Mouse (Mus musculus) left cerebral cortex, adult 18-20 months (tissue): ENCODE results near the gene Hoxa5. TPM values are rescaled to one million over a fixed set of nuclear protein-coding genes. Genes with fewer than 3 reads are reported as not detected.

Experiments used
- DNase-seq, 2 experiments: peaks; one replicate each; pipeline ENCODE4 v3.0.0; 2021 to 2022; ENCODE audit warnings: low spot score in 2 of 2, mixed read lengths in 1 of 2
- total RNA-seq, 2 experiments: library from RNA; stranded (reverse); gene quantifications; 2 replicates each; pipeline ENCODE4 v1.2.3; 2021

Gene Hoxa5
- total RNA-seq, 2 experiments from 2014 or later: not detected

DNA sequence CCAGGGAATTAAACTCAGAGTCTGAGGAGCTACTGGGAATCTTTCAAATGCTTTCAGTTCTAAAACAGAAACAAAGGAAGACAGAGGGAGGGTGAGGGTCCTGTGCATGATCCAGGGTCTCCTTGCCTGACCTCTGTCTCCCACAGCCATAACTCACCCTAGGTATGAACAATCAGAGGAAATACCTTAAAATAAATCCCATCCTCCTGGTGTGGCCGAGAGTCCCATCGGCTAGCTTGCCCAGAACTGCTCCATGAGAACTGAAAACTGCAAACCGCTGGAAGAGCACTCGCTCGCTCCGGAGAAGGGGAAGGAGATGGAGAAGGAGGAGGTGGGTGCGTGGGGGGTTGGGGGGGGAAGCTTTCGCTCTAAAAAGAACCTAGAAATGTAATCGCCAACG lies 24.7 kb downstream of the Hoxa5 start:
- no peak for DNase-seq

DNA sequence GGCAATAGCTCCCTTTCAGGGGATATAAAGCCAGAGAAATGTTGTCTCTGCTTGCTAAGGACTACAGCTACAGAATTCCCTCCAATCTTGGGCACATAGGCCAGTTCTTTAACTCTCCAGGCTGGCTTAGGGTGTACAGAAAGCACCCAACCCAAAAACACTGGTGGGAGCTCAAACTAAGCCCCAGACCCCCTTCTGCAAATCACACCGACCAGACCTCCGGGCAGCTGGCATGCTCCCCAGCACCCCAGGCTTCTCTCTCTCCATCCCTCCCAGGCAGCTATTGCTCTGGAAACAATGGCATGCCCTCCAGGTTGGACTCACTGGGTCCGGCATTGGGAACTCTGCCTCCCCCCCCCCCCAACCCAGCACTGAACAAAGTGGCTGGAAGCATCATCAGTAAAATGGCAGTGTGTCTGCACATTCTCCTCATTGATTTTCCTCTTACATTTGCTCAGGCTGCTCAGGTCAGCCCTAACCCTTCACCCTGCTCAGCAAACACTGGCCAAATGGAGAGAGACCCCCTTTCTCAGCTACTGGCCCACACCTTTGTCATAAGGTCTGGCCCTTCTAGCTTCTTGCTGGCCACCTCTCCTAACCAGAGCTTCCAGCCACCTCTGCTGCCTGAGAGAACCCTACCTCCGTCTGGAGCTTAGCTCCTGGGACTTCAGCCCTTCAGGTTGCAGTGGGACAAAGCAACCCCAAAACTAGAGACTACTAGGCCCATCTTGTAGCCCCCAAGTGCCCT lies 25.3 kb downstream of the Hoxa5 start:
- no peak for DNase-seq

DNA sequence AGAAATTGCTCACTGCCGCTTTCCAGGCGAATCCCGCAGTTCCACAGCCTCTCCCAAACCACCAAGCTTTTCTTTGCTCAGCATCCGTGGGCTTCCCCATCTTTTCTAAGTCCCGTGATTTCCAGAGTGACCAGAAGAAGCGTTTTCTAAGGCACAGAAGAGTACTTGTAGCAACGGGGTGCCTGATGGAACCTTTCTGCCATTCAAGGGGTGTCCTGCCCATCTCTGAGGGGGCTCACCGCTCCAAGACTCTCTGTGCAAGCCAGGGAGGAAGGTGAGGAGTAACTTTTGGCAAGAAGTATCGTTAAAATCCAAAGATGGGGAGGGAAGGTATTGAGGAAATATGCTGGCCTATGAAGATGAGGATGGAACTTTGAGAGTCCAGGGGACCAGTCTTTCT lies 26.6 kb downstream of the Hoxa5 start:
- no peak for DNase-seq

DNA sequence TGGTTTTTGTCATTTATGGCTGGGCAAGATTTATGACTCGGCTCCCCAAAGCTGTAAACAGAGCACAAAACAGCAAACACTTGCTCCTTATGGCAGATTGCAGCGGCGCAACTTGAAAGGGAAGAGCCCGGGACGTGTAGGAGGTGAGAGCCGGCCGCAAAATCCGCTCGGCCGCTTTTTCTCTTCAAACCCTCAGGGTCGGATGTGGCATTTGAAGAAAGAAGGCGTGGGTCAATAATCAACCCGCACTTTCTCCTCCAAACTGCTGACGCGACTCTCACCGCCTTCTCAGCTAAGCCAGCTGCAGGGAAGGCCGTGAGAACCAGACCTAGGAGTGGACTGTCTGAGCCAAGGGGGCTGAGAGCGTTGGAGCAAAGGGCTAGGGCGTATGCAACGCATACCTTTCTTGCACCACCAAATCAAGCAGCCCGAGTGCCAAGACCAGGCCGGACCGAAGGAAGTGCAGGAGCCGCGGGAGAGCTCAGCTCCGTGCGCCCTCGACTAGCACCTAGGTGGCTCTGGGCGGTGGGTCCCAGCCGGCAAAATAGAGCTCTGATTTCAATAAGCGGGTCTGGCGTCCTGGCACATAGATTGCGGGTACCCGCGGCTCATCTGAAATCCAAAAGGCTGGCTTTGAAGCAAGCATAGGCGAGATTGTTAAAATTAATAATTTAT lies 27.2 kb downstream of the Hoxa5 start, which contains the start of gene 5730596B20Rik:
Gene 5730596B20Rik (plus strand): TSS at position 438 of the 675 bp plus-strand sequence.
- no peak for DNase-seq

DNA sequence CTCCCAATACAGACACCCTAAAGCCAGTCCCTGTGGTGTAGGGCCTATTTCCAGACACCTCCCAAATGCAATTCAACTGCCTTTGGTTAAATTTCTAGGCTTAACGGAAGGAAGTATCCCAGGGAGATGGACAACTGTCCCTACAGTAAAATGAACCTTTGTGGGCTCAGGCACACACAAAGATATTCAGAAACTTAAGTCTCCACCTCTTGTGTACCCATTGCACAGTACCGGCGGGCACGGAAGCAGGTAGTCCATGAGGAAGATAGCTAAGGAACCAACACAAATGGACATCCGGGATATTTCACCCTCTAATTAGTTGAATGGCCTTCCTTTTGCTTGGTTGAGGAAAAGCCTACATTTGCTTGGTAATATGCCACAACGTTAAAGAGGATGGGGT lies 28.0 kb downstream of the Hoxa5 start:
- DNase-seq: no peak

DNA sequence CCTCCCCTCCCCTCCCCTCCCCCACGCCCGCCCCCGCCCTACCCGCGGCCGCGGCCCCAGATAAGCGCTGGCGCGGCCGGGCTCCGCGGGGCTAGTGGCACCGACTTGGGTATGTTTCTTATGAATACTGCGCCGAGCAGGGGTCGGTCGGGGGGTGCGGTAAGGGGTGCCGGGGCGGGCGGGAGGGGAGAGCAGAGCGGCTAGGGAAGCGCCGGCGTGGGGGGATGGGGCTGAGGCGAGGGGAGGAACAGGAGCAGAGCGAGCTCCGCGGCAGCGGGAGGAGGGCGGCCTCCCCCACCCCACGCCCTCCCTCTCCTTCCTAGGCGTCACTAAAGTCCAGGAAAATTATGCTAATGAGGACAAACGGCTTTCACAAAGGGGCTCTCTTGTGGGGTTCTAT lies 28.5 kb downstream of the Hoxa5 start:
- no peak for DNase-seq

DNA sequence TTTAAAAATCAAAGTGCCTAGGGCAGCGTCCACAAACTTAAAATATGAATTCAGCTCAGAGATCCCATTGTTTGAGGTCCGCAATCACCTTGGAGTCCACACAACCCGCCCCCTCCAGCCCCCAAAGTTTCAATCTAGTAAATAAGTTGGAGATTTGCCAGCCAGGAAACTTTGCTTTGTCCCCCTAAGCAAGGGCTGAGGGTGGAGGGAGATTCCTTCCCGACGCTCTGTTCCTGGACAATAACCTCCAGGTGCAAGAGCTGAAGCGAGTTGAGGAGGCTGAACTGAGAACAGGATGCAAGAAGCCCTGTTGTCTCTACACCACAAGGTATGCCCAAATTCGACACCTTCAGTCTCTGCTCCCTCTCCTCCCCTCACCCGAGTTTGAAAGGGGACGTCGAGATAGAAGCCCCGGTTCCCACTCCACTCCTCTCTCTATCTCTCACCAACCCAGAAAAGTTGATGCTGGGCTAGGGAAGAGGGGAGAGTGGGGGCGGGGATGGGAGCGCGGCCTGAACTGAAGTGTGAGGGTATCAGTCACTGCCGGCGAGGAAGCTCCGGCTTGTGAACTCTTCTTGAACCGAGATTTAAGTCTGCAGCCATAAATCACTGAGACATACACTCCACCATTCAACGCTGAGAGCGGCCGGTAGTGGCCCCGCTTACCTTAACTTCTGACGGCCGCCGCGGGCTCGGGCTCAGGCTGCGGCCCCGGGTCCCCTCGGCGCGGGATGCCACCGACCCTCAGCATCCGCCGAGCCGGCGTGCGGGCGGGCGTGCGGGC lies 29.2 kb downstream of the Hoxa5 start:
- DNase-seq: no peak

DNA sequence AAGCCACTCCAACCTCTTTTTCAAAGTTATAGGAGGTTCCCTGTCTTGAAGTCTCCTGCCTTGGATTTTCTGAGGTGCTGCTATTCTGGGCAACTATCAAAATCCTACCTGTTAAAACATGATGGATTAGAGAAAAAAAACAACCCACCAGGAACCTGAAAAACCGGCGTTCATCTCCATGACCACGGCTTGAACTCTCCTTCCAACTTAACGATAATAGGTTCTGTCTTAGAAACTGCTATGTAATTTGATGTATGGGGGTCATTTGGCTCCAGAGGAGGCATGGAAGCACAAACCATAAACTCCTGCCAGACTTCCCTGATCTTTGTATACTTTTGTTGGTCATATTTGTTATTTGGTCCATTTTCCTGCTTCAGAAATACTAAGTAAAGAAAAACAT lies 30.7 kb downstream of the Hoxa5 start:
- DNase-seq: no peak

DNA sequence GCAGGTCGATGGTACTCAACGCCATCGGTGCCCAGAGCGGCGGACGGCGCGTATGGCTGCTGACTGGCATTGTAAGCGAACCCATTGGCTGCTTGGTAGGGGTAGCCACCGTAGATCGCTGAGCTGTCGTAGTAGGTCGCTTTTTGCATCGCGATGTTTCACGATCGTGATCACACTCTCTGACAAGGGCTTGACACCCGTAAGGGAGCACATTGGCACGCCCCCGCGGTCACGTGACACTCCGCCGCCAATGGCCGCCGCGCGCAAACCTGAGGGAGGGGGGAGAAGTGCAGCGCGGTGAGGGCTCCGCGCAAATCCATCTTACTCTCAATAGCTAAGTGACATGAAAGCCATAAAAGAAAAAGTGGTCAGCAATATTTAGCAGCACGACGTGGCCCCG lies 31.9 kb downstream of the Hoxa5 start:
- DNase-seq: no peak

DNA sequence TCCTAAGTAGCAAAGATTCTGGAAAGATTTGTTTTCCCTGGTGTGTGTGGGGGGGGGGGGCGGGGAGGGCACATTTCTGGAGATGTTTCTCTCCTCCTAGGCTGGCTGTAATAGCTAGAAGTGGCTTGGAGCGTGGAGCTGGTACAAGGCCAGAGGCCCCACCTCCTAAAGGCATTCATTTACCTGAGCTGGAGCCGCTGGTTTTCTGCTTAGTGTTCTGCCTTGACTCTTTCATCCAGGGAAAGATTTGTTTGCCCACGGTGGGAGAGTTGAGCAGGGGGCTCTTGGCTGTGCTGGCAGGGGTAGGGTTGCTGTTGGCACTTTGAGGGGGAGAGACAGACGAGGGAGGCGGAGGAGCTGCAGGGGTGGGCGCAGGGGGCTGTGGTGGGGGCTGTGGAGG lies 32.4 kb downstream of the Hoxa5 start:
- DNase-seq: no peak

DNA sequence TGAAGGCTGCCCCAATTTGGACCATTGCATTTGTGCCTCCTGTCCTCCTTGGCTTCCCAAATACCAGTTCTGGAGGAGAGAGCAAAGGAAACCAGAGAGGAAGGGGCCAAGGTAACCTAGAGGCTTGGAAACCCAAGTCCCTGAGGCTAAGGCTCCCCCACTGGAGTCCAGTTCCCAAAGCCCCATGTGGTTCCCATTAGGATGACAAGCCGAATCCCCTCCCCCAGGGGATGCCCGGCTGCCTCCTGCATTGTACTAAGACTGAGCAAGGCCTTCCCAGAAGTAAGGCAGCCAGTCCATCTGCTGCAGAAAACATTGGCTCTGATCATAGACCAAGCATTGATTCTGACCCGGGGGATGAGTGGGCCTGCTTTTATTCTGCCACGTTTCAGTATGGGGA lies 33.1 kb downstream of the Hoxa5 start:
- DNase-seq: no peak

DNA sequence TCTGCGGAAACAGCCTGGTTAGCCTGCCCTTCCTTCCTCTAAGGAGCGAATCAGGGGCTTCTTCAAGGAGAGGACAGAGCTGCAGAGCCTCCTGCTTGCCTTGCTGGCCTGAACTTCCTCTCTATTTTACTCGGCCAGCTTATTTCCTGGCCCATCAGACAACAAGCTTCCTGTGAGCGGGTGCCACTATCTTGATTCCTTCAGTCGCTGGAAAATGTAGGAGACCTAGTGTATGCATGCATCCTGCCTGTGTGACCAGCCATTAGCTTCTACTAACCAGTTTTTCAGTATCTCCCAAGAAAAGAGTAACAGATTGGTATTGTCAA lies 33.5 kb downstream of the Hoxa5 start:
- DNase-seq: no peak

DNA sequence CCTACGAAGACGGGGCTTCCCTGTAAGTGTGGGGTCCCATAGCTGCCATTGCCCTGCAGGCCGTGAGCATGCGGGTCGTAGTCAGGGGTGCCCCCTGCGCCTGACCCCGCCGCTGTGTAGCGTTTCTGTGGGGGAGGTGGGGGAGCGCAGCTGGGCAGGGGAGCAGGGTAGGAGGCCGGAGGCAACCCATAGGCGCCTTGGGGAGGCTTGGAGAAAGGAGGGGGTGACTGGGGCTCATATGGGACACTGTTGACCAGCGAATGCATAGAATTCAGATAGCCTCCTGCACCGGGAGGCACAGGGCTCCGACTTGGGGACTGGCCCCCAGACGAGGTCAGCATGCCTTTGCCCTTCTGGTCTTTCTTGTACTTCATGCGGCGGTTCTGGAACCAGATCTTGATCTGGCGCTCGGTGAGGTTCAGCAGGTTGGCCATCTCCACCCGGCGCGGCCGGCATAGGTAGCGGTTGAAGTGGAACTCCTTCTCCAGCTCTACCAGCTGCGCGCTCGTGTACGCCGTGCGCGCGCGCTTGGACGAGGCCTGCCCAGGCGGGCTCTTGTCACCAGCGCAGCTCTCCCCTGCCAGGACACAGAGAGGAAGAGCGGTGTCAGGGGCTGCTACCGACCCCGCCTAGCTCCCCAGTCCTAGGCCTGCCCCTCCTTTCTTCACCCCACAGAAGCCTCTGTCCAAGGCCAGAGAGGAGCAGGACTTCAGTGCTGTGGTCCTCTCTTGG lies 34.1 kb downstream of the Hoxa5 start:
- no peak for DNase-seq

DNA sequence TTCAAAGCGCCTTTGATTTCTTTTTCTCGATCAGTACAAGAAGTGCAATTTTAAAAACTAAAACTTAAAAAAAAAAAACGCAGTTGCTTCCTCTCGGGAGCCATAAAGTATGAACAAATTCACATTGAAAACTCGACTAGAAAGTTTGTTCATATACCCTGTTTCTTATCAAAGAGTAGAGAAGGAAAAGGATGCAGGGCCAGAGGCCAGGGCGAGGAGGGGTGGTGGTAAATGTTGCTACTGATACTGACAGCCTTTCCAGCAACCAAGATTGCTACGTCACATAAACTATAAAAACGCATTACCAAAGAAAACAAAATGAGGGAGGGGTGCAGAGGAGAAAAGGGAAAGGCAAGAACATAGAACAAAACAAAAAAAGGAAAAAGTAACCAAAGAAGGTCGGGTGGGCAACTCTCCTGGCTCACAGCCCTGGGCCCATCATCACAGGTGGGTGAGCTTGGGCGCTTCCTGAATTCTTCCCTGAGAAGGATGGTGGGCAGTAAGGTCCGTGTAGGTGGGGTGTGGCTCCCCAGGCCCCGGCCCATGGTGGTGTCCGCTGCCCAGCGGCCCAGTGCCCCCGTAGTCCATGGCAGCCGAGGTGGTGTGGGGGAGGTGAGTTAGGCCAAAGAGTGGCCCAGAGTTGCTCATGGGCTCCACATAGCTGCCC lies 34.8 kb downstream of the Hoxa5 start:
- no peak for DNase-seq

DNA sequence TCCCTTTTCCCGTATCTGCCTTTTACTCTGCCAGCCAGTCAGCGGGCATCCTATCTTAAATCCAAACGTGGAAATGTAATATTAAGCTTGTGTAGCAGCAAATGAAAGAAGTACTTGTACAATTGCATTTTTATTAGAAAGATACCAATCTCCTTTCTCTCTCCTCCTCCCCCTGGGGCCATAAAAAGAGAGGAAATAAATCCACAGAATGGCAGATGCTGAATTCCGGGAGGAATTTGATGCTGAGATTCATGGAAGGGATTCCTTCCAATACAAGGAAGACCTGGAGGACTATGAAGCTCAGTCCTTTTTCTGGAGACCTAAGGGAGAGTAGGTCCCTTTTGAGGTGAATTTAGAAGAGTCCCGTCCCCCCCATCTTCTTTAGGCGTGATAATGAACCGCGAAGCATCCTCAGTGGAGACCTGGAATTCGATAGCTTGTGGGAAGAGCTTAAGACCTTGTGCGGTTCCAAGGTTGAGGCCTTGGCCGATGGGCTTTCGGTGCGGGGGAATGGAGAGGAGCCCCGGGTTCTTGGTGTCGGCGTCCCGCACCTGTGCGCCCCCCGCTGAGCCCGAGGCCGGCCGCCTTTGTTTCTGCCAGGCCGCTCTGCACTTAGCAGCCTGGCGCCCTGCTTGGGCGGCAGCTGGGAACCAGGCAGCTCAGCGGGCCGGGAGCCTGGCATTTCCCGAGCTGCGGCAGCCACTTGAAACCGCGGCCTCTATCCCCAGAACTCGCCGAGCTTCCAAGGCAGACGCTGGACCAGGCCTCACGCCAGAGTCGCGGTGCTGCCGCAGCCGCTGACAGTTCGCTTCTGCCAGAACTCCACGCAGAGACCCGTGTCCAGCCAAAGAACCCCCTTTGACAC lies 36.0 kb downstream of the Hoxa5 start:
- peak in 1 of 2 experiments; percentile 1 for DNase-seq

DNA sequence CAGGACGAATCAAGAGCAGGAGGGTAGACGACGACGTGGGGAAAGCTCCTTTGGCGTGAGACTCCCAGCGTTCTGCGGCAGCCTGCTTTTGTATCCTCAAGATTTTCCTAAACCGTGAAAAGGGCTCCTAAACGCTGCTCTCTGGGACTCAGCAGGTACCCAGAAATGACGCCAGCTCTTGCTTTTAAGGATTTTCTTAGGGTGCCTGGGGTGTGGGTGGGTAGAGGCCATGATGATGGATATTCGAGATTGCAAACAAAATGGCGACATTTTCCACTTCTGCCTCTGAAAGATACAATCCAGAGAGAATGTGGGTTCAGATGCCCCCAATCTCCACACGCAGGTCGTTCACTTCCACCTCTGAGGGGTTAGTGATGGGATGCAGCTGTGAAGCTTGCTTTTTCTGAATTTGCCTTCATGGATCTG lies 36.6 kb downstream of the Hoxa5 start:
- DNase-seq: peak in 1 of 2 experiments; percentile 0

DNA sequence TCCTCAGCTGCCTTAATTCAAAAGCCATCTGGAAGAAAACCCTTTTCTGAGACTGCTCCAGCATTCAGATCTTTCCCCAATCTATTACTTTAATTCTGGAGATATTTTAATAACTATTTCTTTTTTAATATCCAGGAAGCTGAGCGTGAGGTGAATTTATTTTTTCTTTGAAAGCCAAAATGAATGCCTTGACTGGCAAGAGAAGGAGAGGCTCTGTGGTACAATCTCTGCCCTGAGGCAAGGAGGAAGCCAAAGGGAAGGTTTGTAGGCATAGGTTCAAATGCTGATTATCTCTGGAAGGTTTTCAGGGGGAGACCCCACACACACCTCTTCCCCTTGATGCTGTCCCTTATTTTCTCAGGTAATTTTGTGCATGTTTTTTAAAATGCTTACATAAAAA lies 37.2 kb downstream of the Hoxa5 start:
- no peak for DNase-seq

DNA sequence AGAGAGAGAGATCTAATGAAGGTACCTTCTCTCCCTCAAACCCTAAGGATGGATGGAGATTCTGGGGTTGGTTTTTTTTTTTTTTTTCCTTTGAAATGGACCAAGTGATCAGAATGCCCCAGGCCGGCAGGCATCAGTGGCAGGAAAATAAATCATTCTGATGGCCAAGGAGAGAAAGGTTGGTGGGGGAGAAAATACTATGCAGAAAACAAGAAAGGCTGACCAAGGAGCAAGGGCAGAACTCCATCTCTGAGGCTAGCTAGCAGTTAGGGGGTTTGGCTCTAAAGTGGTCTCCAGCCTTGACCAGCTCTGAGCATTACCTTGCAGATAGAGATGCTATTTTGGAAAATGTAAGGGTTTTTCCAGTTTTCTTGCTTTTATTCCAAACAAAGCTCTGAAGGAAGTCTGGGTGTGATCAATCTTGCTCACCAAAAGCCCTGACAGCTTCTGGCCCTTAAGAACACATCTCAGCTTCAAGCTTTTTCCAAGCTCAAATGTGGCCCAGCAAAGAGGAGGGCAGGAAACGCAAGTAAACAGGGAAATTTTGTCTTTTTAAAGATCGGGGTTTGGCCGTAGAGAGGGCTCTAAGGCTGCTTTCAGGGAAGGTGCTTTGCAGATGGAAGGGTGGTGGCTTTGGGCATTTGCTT lies 37.8 kb downstream of the Hoxa5 start:
- peak in 1 of 2 experiments; percentile 0 for DNase-seq
